Mouse (Mus musculus) CH12.LX (cell line): ENCODE measurements around the gene Hnrnpll.
"Not testable (repeated sequence)": the region's sequence is repeated elsewhere in the genome, so short reads cannot be mapped to it uniquely, and the experiment has no call there.

Experiments used
- EP300 ChIP-seq: IDR thresholded peaks from 2 replicates; pipeline ENCODE4 v1.6.1; 2011; ENCODE audit warnings: low read length, improper control_type of control experiment
- USF1 ChIP-seq: IDR thresholded peaks from 2 replicates; pipeline ENCODE4 v1.6.1; 2014; ENCODE audit warnings: low read depth, mild to moderate bottlenecking, inconsistent platforms, low read length, improper control_type of control experiment
- ZKSCAN1 ChIP-seq: IDR thresholded peaks from 2 replicates; pipeline ENCODE4 v1.6.1; 2012; ENCODE audit warnings: low read depth, inconsistent platforms, low read length, improper control_type of control experiment, borderline replicate concordance

DNA sequence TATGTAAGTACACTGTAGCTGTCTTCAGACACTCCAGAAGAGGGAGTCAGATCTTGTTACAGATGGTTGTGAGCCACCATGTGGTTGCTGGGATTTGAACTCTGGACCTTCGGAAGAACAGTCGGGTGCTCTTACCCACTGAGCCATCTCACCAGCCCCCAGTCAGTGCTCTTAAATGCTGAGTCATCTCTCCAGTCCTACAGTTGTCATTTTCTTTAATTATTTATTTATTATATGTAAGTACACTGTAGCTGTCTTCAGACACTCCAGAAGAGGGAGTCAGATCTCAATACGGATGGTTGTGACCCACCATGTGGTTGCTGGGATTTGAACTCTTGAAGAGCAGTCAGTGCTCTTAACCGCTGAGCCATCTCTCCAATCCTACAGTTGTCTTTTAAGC is 45.7 kb downstream of the Hnrnpll start:
- TF ChIP-seq ZKSCAN1, USF1, EP300: not testable (repeated sequence)
